Mouse (Mus musculus) G1E (cell line): Measurements from ENCODE around the gene Sele.
"Not testable (repeated sequence)": the region's sequence is repeated elsewhere in the genome, so short reads cannot be mapped to it uniquely, and the experiment has no call there.

Source experiments
- CTCF ChIP-seq: IDR thresholded peaks from 2 replicates; pipeline ENCODE4 v1.5.1; 2012; ENCODE audit warnings: low read depth, low read length, inconsistent platforms, mixed read lengths
- GATA1 ChIP-seq: IDR thresholded peaks from 2 replicates; pipeline ENCODE4 v1.6.1; 2012; ENCODE audit warnings: borderline replicate concordance, low read length, inconsistent platforms, mixed read lengths
- GATA2 ChIP-seq: IDR thresholded peaks from 2 replicates; pipeline ENCODE4 v1.6.1; 2012; ENCODE audit warnings: low read depth, low read length, inconsistent platforms, borderline replicate concordance
- POLR2AphosphoS5 ChIP-seq: IDR thresholded peaks from 2 replicates; pipeline ENCODE4 v1.6.1; 2012; ENCODE audit warnings: low read depth, low read length, inconsistent platforms; ENCODE audit not compliant: insufficient replicate concordance
- TAL1 ChIP-seq: conservative IDR thresholded peaks from 2 replicates; pipeline ENCODE4 v1.6.1; 2012; ENCODE audit warnings: low read depth, low read length, inconsistent platforms, mixed read lengths

DNA sequence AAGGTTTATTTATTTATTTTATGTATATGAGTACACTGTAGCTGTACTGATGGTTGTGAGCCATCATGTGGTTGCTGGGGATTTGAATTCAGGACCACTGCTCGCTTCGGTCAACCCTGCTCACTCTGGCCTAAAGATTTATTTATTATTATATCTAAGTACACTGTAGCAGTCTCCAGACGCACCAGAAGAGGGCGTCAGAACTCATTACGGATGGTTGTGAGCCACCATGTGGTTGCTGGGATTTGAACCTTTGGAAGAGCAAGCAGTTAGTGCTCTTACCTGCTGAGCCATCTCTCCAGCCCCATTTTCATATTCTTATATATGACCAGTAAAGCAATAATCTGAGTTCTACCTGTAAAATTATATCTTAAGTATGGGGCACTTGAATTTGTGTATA lies 25.9 kb upstream of the Sele start:
- not testable (repeated sequence) for TF ChIP-seq CTCF, TAL1, GATA1, POLR2AphosphoS5, GATA2
